Mouse (Mus musculus) hindbrain, embryonic 11.5 days (tissue): ENCODE measurements around the gene Snhg11. TPM values are rescaled to one million over a fixed set of nuclear protein-coding genes. Genes with fewer than 3 reads are reported as not detected.

Source experiments
- ATAC-seq: fragments of 200-750 bp; cut with Nextera tagmentation; 2 replicates; pipeline ENCODE4 v1.8.0; 2017; ENCODE audit warnings: mild to moderate bottlenecking, moderate TSS enrichment, moderate library complexity; ENCODE audit not compliant: low FRiP score
- DNase-seq: peaks from one replicate; pipeline ENCODE4 v3.0.0-alpha.2; 2015; ENCODE audit warnings: low spot score
- H3K27ac ChIP-seq: fragments of 300-500 bp; sonication (generic); 2 replicates; pipeline ENCODE4 v1.5.1; 2014; ENCODE audit warnings: mild to moderate bottlenecking, low read depth, low read length
- H3K27me3 ChIP-seq: fragments of 300-500 bp; sonication (generic); 2 replicates; pipeline ENCODE4 v1.6.1; 2014; ENCODE audit warnings: mild to moderate bottlenecking, low read length, moderate library complexity, mixed read lengths; ENCODE audit not compliant: control insufficient read depth, insufficient read depth
- H3K36me3 ChIP-seq: fragments of 300-500 bp; sonication (generic); 2 replicates; pipeline ENCODE4 v1.6.1; 2014; ENCODE audit warnings: mild to moderate bottlenecking, low read length, moderate library complexity, mixed read lengths; ENCODE audit not compliant: control insufficient read depth, insufficient read depth
- H3K4me1 ChIP-seq: fragments of 300-500 bp; sonication (generic); replicated peaks from 2 replicates; pipeline ENCODE4 v1.6.1; 2014; ENCODE audit warnings: low read length, mixed read lengths; ENCODE audit not compliant: control insufficient read depth, insufficient read depth
- H3K4me2 ChIP-seq: fragments of 300-500 bp; sonication (generic); replicated peaks from 2 replicates; pipeline ENCODE4 v1.6.1; 2014; ENCODE audit warnings: mild to moderate bottlenecking, low read depth, low read length
- H3K4me3 ChIP-seq: fragments of 300-500 bp; sonication (generic); 2 replicates; pipeline ENCODE4 v1.5.1; 2014; ENCODE audit warnings: low read depth, low read length
- H3K9ac ChIP-seq: fragments of 300-500 bp; sonication (generic); 2 replicates; pipeline ENCODE4 v1.6.1; 2014; ENCODE audit warnings: low read depth, low read length
- H3K9me3 ChIP-seq: fragments of 300-500 bp; sonication (generic); 2 replicates; pipeline ENCODE4 v1.6.1; 2016; ENCODE audit warnings: low read length; ENCODE audit not compliant: control insufficient read depth
- WGBS: fragments of 180-500 bp; shearing (Covaris S2); extraction: QIAGEN DNeasy Blood & Tissue Kit; methylation state at CpG from one replicate; pipeline ENCODE4 v1.1.7; 2014; 5-methylcytosine and 5-hydroxymethylcytosine counted together
- polyA plus RNA-seq: library from polyadenylated mRNA; unstranded; fragments of >200 nt; fragmentation: Nextera tagmentation; extraction: Ambion mirVana; gene quantifications from 2 replicates; pipeline ENCODE4 v1.2.1, GENCODE M21; 2014

Snhg11 gene
- polyA plus RNA-seq, 1 experiment from 2014 or later = 79.1 TPM

DNA sequence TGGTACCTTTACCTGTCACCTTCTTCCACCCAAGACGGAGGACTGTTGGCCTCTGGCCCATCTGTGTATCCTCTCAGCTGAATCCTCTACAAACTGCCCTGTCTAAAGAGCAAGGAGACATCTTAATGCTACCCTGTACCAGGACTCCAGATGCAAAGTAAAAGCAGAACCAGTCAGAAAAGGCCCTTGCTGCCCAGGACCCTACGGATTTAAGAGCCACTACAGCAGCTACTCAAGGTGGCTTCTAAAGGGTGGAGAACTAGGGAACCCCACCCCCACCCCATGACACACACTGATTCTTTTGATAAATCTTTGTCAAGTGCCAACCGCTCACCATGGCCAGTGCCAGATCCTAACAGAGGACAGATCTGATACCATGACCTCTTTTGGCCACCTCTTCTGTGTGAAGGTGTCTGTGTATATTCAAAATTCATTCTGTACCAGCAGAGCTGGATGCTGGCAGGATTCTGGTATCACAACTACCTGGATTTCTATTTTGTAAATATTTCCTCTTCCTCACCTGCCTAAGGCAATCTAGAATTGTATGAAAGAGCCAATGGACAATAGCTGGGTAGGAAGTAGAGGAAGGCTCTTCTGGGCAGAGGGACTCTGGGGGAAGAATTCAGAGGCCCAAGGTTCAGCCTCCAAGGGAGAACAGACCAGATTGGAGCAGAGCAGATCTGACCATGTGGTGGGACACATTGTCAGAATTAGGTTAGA lies 22.5 kb upstream of the Snhg11 start:
- Histone ChIP-seq H3K9ac (no peak overlapping the region), H3K27me3 (no peaks in the 10 kb centered on the region), H3K4me3 (no peak overlapping the region), H3K27ac (no peak overlapping the region), H3K4me2 (no peak overlapping the region), H3K4me1 (no peaks in the 10 kb centered on the region), H3K9me3 (no peaks in the 10 kb centered on the region), H3K36me3 (peaks cover 15% of the 10 kb centered on the region)
- DNase-seq (no peak), ATAC-seq (no peak)
- WGBS = 85% methylated on average over 3 of the region's 3 CpGs

DNA sequence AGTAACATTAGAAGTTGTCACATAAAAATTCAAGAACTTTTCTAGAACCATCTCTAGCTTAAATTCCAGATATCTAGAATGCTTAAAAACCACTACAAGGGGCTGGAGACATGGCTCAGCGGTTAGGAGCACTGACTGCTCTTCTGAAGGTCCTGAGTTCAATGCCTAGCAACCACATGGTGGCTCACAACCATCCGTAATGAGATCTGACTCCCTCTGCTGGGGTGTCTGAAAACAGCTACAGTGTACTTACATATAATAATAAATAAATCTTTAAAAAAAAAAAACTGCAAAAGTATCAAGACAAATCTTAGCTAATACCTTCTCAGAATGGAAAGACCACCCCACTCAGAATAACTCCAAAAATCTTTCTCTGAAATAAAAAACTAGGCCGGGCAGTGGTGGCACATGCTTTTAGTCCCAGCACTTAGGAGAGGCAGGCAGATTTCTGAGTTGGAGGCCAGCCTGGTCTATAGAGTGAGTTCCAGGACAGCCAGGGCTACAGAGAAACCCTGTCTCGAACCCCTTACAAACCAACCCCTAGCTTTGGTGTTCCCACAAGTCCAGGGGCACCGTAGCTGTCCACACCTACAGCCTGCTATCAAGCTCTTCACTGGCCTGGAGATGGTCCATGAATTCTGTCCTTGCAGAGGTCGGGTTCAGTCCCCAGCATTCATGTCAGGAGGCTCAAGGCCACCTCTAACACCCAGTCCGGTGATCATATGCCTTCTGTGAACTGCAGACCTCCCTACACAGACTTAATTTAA lies 20.9 kb upstream of the Snhg11 start:
- Histone ChIP-seq H3K27me3 (no peaks in the 10 kb centered on the region), H3K9ac (no peak overlapping the region), H3K36me3 (peaks cover 28% of the 10 kb centered on the region), H3K4me3 (no peak overlapping the region), H3K9me3 (no peaks in the 10 kb centered on the region), H3K4me2 (no peak overlapping the region), H3K27ac (no peak overlapping the region), H3K4me1 (no peaks in the 10 kb centered on the region)
- ATAC-seq (no peak), DNase-seq (no peak)
- WGBS = 83% methylated on average over 7 of the region's 7 CpGs

GRCm38 (mm10) chr2:158355238-158355637 lies 20.2 kb upstream of the Snhg11 start:
- Histone ChIP-seq H3K9ac (no peak overlapping the region), H3K4me1 (0 out of 2 replicates have a peak, but pooled peaks cover 4% of the 10 kb centered on the region), H3K9me3 (no peaks in the 10 kb centered on the region), H3K36me3 (peaks cover 30% of the 10 kb centered on the region), H3K27me3 (no peaks in the 10 kb centered on the region), H3K4me3 (no peak overlapping the region), H3K4me2 (no peak overlapping the region), H3K27ac (no peak overlapping the region)
- ATAC-seq (no peak), DNase-seq (no peak)
- 85% methylated on average over 2 of the region's 2 CpGs for WGBS

DNA sequence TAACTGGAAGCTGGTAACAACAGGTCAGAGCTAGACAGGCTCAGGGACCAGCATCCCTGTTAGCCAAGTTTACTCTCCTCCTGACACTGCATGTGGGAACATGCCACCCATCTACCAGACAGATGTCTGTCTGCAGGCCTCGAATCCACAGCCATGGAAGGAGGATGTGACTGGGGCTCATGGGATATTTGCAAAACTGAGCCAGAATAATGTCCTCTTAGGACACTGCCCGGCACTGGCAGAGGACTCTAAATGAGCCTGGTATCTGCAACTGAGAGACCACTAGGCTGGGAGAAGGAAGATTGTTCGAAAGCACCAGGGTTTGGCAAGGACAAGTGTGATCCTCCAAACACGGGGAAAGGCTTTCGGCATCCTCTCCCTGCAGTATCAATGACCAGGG lies 19.3 kb upstream of the Snhg11 start:
- Histone ChIP-seq H3K4me1 (0 out of 2 replicates have a peak, but pooled peaks cover 5% of the 10 kb centered on the region), H3K36me3 (peaks cover 30% of the 10 kb centered on the region), H3K9ac (no peak overlapping the region), H3K27ac (no peak overlapping the region), H3K4me3 (no peak overlapping the region), H3K4me2 (no peak overlapping the region), H3K9me3 (no peaks in the 10 kb centered on the region), H3K27me3 (no peaks in the 10 kb centered on the region)
- DNase-seq (no peak), ATAC-seq (no peak)
- WGBS = 94% methylated on average over 5 of the region's 5 CpGs

GRCm38 (mm10) chr2:158359757-158360620 lies 15.4 kb upstream of the Snhg11 start:
- WGBS = 75% methylated on average over 12 of the region's 12 CpGs

DNA sequence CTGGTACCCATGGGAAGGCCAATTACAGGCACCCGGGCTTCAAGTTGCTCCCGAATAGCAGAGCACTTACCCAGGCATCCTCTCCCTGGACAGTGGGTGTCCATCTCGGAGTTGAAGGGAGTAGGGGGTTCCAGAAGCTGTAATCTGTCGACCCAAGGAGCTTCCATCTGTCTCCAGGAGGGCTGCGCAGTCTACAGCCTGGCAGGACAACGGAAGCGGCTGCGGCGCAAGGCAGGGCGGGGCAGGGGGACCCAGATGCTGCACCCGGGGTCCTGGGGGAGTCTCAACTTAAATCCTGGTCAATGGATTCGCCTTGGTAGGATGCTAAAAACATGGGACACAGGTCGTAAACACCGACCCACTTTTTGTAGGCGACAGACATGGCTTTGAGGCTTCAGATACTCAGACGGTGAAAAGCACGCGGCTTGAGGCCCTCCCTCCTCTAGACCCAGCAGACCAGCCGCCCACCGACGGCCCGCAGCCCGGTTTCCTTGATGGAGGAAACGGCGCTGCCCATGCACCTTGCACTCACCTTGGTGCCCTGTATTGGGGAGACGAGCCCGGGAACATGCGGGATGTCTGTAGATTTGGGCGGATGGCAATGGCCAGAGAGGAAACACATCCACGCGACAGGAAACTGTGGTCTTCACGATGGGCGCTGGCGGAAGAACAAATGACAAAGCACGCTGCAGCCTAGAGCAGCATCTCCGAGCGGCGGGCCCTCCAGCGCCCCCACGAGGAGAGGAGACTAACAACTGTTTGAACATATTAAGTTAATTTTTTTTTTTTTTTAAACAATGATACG lies 14.4 kb upstream of the Snhg11 start:
- ATAC-seq (peak; percentile 87), DNase-seq (peak; percentile 95)
- Histone ChIP-seq H3K4me1 (0 out of 2 replicates have a peak, but pooled peaks cover 5% of the 10 kb centered on the region), H3K27ac (peak overlapping the region; percentile 68), H3K4me3 (peak overlapping the region; percentile 91), H3K27me3 (no peaks in the 10 kb centered on the region), H3K36me3 (peaks cover 20% of the 10 kb centered on the region), H3K4me2 (peak overlapping the region; percentile 68), H3K9ac (peak overlapping the region; percentile 96), H3K9me3 (no peaks in the 10 kb centered on the region)
- under 1% methylated on average over 41 of the region's 41 CpGs for WGBS

More at GRCm38 (mm10) chr2:158359757-158360620, 15.4 kb upstream of the Snhg11 start:
- H3K36me3 ChIP-seq = peaks cover 24% of the 10 kb centered on the region
- ATAC-seq = no peak
- H3K27me3 ChIP-seq = no peaks in the 10 kb centered on the region
- peak overlapping the region; percentile 68 for H3K4me2 ChIP-seq
- H3K9me3 ChIP-seq = no peaks in the 10 kb centered on the region
- no peak overlapping the region for H3K27ac ChIP-seq
- peak overlapping the region; percentile 91 for H3K4me3 ChIP-seq
- peak overlapping the region; percentile 96 for H3K9ac ChIP-seq
- H3K4me1 ChIP-seq = 0 out of 2 replicates have a peak, but pooled peaks cover 5% of the 10 kb centered on the region
- DNase-seq = no peak

GRCm38 (mm10) chr2:158361678-158362320 lies 13.6 kb upstream of the Snhg11 start:
- DNase-seq (no peak), ATAC-seq (peak; percentile 66; the same call in 1 of the 2 replicates)
- H3K4me3 ChIP-seq = no peak overlapping the region; the same call in 1 of the 2 replicates
- H3K27ac ChIP-seq = peak overlapping the region; percentile 21; the same call in 1 of the 2 replicates
- 34% methylated on average over 8 of the region's 8 CpGs for WGBS
- no peaks in the 10 kb centered on the region for H3K27me3 ChIP-seq
- H3K9me3 ChIP-seq = no peaks in the 10 kb centered on the region
- peaks cover 19% of the 10 kb centered on the region; the same call in 1 of the 2 replicates for H3K36me3 ChIP-seq
- 0 out of 2 replicates have a peak, but pooled peaks cover 5% of the 10 kb centered on the region for H3K4me1 ChIP-seq
- no peak overlapping the region for H3K4me2 ChIP-seq
- no peak overlapping the region for H3K9ac ChIP-seq
